Mouse (Mus musculus): ENCODE data around the gene H2-DMb1.

DNA sequence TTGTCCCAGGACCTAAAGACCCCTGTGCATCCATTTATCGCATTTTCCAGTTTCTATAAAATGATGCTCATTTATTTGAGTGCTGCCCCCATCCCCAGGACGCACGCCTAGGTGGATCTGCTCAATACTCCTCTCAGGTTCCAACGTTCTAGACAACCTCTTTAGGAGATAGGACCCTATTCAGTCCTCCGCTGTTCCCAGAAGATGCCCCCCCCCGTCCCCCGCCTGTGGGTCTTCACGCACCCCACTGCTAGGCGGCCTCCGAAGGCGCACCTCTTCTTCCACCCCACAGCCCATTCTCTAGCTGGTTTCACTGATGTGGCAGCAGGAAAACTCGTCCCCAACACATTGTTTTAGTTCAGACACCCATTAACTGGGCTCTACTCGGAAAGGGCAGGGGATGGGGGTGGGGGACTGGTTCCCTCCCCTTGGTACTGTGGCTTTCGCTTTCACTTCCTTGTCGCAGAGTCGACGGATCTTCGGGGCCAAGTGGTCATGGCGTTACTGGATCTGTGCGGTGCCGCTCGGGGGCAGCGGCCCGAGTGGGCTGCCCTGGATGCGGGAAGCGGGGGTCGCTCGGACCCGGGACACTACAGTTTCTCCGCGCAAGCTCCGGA is 45.1 kb downstream of the H2-DMb1 start:
- no peak for TF ChIP-seq CTCF (IDR thresholded peaks at IDR 0.05; ENCODE audit: low read depth)
- TF ChIP-seq EP300 (IDR thresholded peaks at IDR 0.05; ENCODE audit: low read depth): no peak

All from liver, embryonic 14.5 days (tissue).